Mouse (Mus musculus) stomach, embryonic 14.5 days (tissue): Measurements from ENCODE around the gene Ece1. TPM values are rescaled to one million over a fixed set of nuclear protein-coding genes. Genes with fewer than 3 reads are reported as not detected.

ENCODE experiments used
- ATAC-seq: fragments of 200-750 bp; cut with Nextera tagmentation; 2 replicates; pipeline ENCODE4 v1.8.0; 2017; ENCODE audit warnings: low read depth, moderate TSS enrichment; ENCODE audit not compliant: insufficient number of reproducible peaks, insufficient read depth, low FRiP score
- H3K27ac ChIP-seq: fragments of 300-500 bp; sonication (generic); 2 replicates; pipeline ENCODE4 v1.5.1; 2014; ENCODE audit warnings: mild to moderate bottlenecking, low read length, moderate library complexity, mixed read lengths
- H3K27me3 ChIP-seq: fragments of 300-500 bp; sonication (generic); 2 replicates; pipeline ENCODE4 v1.6.1; 2014; ENCODE audit warnings: low read length, control low read depth, mixed read lengths; ENCODE audit not compliant: control insufficient read depth, insufficient read depth
- H3K36me3 ChIP-seq: fragments of 300-500 bp; sonication (generic); 2 replicates; pipeline ENCODE4 v1.6.1; 2014; ENCODE audit warnings: mild to moderate bottlenecking, control low read depth, low read length, moderate library complexity, mixed read lengths; ENCODE audit not compliant: control insufficient read depth, insufficient read depth
- H3K4me1 ChIP-seq: fragments of 300-500 bp; sonication (generic); 2 replicates; pipeline ENCODE4 v1.6.1; 2014; ENCODE audit warnings: low read length, control low read depth, mixed read lengths; ENCODE audit not compliant: control insufficient read depth, insufficient read depth
- H3K4me2 ChIP-seq: fragments of 300-500 bp; sonication (generic); replicated peaks from 2 replicates; pipeline ENCODE4 v1.6.1; 2014; ENCODE audit warnings: low read depth, low read length, control low read depth
- H3K4me3 ChIP-seq: fragments of 300-500 bp; sonication (generic); 2 replicates; pipeline ENCODE4 v1.5.1; 2014; ENCODE audit warnings: low read depth, low read length, control low read depth
- H3K9ac ChIP-seq: fragments of 300-500 bp; sonication (generic); replicated peaks from 2 replicates; pipeline ENCODE4 v1.6.1; 2014; ENCODE audit warnings: low read depth, mild to moderate bottlenecking, control low read depth, low read length, moderate library complexity, mixed read lengths
- H3K9me3 ChIP-seq: fragments of 300-500 bp; sonication (generic); 2 replicates; pipeline ENCODE4 v1.6.1; 2016; ENCODE audit warnings: low read depth, low read length, control low read depth; ENCODE audit not compliant: control insufficient read depth
- WGBS: fragments of 180-500 bp; shearing (Covaris S2); extraction: QIAGEN DNeasy Blood & Tissue Kit; methylation state at CpG from one replicate; pipeline ENCODE4 v1.1.7; 2014; 5-methylcytosine and 5-hydroxymethylcytosine counted together
- polyA plus RNA-seq: library from polyadenylated mRNA; unstranded; fragments of >200 nt; fragmentation: Nextera tagmentation; extraction: Ambion mirVana; gene quantifications from 2 replicates; pipeline ENCODE4 v1.2.1, GENCODE M21; 2014

Ece1 gene
- polyA plus RNA-seq, 1 experiment from 2014 or later, result 80.6 TPM

DNA sequence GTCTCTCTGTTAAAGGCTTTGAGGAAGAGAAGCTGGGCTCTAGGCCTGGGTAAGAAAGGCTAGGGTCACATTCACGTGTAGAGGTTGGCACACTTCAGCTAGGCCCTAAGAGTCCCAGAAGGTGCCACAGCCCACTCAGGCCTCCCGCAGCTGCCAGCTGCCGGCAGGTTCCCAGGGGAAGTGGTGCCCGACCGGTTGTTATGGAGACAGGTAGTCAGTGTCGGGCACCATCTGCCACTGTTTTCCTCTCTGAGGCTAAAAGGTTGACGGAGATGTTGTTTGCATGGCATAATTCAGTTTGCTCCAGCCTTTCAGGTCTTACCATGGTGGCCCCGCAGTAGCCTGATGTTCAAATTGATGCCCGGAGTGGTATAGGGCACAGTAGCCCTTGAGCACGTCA lies 78.0 kb downstream of the Ece1 start:
- Histone ChIP-seq H3K4me1 (no peaks in the 10 kb centered on the region), H3K4me2 (no peak overlapping the region), H3K9me3 (no peaks in the 10 kb centered on the region), H3K27ac (no peak overlapping the region), H3K4me3 (no peak overlapping the region), H3K27me3 (no peaks in the 10 kb centered on the region), H3K36me3 (peaks cover 57% of the 10 kb centered on the region), H3K9ac (no peak overlapping the region)
- ATAC-seq, result no peak
- 94% methylated on average over 10 of the region's 10 CpGs for WGBS

DNA sequence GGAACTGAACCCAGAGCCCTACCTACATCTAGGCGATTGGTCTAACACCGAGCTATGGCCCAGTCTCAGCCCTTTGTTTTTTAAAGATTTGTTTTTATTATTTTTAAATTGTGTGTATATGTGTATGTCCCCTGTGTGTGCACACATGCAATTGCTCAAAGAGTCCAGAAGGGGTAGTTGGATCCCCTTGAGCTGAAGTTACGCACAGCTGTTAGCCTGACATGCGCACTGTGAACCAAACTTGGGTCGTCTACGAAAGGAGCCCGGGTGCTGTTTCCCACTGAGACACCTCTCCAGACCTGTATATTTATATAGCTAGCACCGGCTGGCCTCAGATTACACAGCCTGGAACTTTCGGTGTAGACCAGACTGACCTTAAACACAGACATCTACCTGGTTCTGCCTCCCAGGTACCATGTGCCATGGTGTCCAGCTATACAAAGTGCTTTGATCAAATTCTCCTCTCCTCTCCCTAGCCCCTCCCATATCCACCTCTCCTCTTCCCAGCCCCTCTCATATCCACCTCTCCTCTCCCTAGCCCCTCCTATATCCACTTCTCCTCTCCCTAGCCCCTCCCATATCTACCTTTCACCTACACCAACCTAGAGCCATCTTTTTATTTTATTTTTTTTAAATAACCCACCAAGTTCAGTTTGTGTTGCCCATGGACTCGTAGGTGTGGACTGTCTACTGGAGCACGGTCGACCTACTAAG lies 79.3 kb downstream of the Ece1 start:
- WGBS, result 90% methylated on average over 12 of the region's 12 CpGs
- Histone ChIP-seq H3K4me2 (no peak overlapping the region), H3K9ac (no peak overlapping the region), H3K27me3 (no peaks in the 10 kb centered on the region), H3K27ac (no peak overlapping the region), H3K4me1 (no peaks in the 10 kb centered on the region), H3K4me3 (no peak overlapping the region), H3K36me3 (peaks cover 60% of the 10 kb centered on the region), H3K9me3 (no peaks in the 10 kb centered on the region; the same call in 1 of the 2 replicates)
- peak; percentile 17; the same call in 1 of the 2 replicates for ATAC-seq

- Histone ChIP-seq H3K27me3 (no peaks in the 10 kb centered on the region), H3K9me3 (no peaks in the 10 kb centered on the region; the same call in 1 of the 2 replicates), H3K27ac (no peak overlapping the region), H3K4me2 (no peak overlapping the region), H3K4me3 (no peak overlapping the region), H3K36me3 (peaks cover 51% of the 10 kb centered on the region), H3K9ac (no peak overlapping the region), H3K4me1 (no peaks in the 10 kb centered on the region)
- ATAC-seq, result peak; percentile 47; the same call in 1 of the 2 replicates
- 68% methylated on average over 17 of the region's 17 CpGs for WGBS
Measured at GRCm38 (mm10) chr4:137941871-137942781, 80.1 kb downstream of the Ece1 start.

GRCm38 (mm10) chr4:137942782-137943486 lies 80.9 kb downstream of the Ece1 start:
- H3K4me2 ChIP-seq, result no peak overlapping the region
- H3K36me3 ChIP-seq, result peaks cover 48% of the 10 kb centered on the region
- no peak overlapping the region for H3K4me3 ChIP-seq
- WGBS, result 74% methylated on average over 9 of the region's 9 CpGs
- no peak for ATAC-seq
- no peaks in the 10 kb centered on the region for H3K27me3 ChIP-seq
- no peak overlapping the region for H3K27ac ChIP-seq
- H3K4me1 ChIP-seq, result no peaks in the 10 kb centered on the region
- H3K9ac ChIP-seq, result no peak overlapping the region
- H3K9me3 ChIP-seq, result no peaks in the 10 kb centered on the region; the same call in 1 of the 2 replicates

DNA sequence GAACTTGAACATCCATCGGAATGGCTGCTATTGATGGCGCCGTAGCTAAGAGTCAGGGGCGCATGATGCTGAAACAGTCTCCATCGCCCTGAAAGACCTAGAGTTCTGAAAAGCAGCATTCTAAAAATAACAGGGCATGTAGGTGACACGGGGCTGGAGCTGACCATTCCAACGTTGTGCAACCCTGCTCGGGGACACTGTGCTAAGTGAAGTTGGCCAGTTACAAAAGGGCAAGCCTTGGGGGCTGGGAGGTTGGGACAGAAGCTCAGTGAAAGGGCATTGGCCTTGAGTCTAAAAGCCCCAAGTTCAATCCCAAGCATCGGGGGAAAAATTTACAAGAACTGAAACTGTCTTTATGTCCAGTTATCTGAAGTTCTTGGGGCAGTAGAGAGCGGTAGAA lies 81.5 kb downstream of the Ece1 start:
- H3K9me3 ChIP-seq, result no peaks in the 10 kb centered on the region; the same call in 1 of the 2 replicates

DNA sequence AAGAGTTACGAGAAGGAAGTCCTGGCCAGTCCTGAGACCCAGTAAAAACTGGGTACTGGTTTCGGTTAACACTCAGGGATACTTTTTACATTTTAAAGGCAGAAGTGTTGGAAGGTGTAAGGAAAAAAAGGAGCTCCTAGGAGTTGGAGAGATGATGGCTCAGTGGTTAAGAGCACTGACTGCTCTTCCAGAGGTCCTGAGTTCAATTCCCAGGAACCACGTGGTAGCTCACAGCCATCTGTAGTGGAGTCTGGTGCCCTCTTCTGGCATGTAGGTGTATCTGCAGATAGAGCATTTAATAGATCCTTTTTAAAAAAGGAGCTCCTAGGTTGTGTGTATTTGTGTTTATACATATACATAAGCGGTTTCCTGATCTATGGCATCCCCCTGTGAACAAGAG lies 83.3 kb downstream of the Ece1 start:
- no peaks in the 10 kb centered on the region for H3K27me3 ChIP-seq
- no peak for ATAC-seq
- no peak overlapping the region for H3K9ac ChIP-seq
- peaks cover 53% of the 10 kb centered on the region for H3K36me3 ChIP-seq
- 71% methylated on average over 4 of the region's 4 CpGs for WGBS
- no peak overlapping the region for H3K27ac ChIP-seq
- H3K4me3 ChIP-seq, result no peak overlapping the region
- H3K4me1 ChIP-seq, result no peaks in the 10 kb centered on the region
- H3K4me2 ChIP-seq, result no peak overlapping the region
- H3K9me3 ChIP-seq, result peaks cover 3% of the 10 kb centered on the region; the same call in 1 of the 2 replicates

More for the DNA sequence above, 81.5 kb downstream of the Ece1 start:
- Histone ChIP-seq H3K36me3 (peaks cover 48% of the 10 kb centered on the region), H3K4me3 (no peak overlapping the region), H3K27me3 (no peaks in the 10 kb centered on the region), H3K4me2 (no peak overlapping the region), H3K4me1 (no peaks in the 10 kb centered on the region), H3K9ac (no peak overlapping the region), H3K27ac (no peak overlapping the region)
- ATAC-seq, result no peak
- 94% methylated on average over 10 of the region's 10 CpGs for WGBS

DNA sequence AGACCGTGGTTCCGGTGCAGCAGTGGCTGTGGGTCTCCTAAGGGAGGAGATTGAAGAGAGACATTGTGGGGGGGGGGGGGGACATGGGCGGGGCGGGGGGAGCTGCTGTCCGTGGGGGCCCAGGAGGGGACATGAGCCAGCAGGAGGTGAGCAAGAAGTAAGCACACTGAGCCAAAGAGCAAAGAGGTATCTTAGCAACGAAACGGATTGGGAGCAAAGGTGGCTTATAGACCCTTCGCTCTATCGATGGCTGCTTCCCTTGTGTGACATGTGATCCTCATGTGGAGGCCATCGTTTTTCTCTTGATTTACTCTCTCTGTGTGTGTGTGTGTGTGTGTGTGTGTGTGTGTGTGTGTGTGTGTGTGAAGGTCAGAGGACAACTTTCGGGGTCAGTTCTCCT lies 84.4 kb downstream of the Ece1 start:
- Histone ChIP-seq H3K36me3 (peaks cover 49% of the 10 kb centered on the region), H3K4me1 (no peaks in the 10 kb centered on the region)
- no peak for ATAC-seq

GRCm38 (mm10) chr4:137952840-137953239 lies 90.8 kb downstream of the Ece1 start:
- 35% methylated on average over 4 of the region's 4 CpGs for WGBS
- peaks cover 64% of the 10 kb centered on the region for H3K36me3 ChIP-seq
- H3K4me1 ChIP-seq, result no peaks in the 10 kb centered on the region
- no peak overlapping the region for H3K4me2 ChIP-seq
- H3K9me3 ChIP-seq, result peaks cover 4% of the 10 kb centered on the region; the same call in 1 of the 2 replicates
- H3K4me3 ChIP-seq, result no peak overlapping the region
- ATAC-seq, result no peak
- no peak overlapping the region for H3K9ac ChIP-seq
- no peaks in the 10 kb centered on the region for H3K27me3 ChIP-seq
- H3K27ac ChIP-seq, result no peak overlapping the region

More for the DNA sequence above, 84.4 kb downstream of the Ece1 start:
- Histone ChIP-seq H3K4me3 (no peak overlapping the region), H3K27ac (no peak overlapping the region), H3K9me3 (peaks cover 4% of the 10 kb centered on the region; the same call in 1 of the 2 replicates), H3K4me2 (no peak overlapping the region), H3K9ac (no peak overlapping the region), H3K27me3 (no peaks in the 10 kb centered on the region)
- 79% methylated on average over 9 of the region's 11 CpGs for WGBS
